Mouse (Mus musculus): ENCODE measurements at regions not wholly inside any gene's neighbourhood (a gene's known extent, or its start where the extent isn't known, plus 50 kb on each side); places are given as distances from the start of the nearest gene placed in this dataset.

DNA sequence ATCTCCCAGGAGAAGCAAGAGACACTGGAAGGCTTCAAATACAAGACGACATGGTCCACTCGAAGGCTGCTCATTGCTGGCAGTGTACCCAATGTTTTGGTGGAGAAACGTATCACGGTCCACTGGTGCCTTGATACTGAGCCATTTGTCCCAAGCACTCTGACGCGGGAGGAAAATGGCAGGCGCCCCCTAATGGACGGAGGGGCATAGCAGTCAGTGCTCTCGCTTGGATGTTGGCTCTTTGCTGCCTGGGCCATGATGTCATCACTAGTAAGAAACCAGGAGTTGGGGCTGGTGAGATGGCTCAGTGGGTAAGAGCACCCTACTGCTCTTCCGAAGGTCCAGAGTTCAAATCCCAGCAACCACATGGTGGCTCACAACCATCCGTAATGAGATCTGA is 83.5 kb upstream of the Zfp618 start:
- no peak for DNase-seq

GRCm38 (mm10) chr4:62882276-62882675 is 83.1 kb upstream of the Zfp618 start:
- intact Hi-C loops (cut with DNase I): loop anchor here (5.0 kb wide), 2 partner anchors 60 to 100 kb away; no protein-coding TSS in a partner anchor
- no peak for DNase-seq

More for the DNA sequence above, 83.5 kb upstream of the Zfp618 start:
- intact Hi-C loops (cut with DNase I): loop anchor here (5.0 kb wide), 2 partner anchors 60 to 100 kb away; no protein-coding TSS in a partner anchor

- intact Hi-C loops (cut with DNase I): loop anchor here (1.0 to 5.0 kb wide), 2 partner anchors 79 to 231 kb away; partner anchors contain the start of gene Zfp618
- DNase-seq: no peak
These were observed 76.6 kb upstream of the Zfp618 start for GRCm38 (mm10) chr4:62888736-62889135.

- intact Hi-C loops (cut with DNase I): loop anchor here (1.0 to 5.0 kb wide), 2 partner anchors 78 to 230 kb away; partner anchors contain the start of gene Zfp618
- DNase-seq: peak; percentile 33 to 58
These were observed 75.7 kb upstream of the Zfp618 start for GRCm38 (mm10) chr4:62889708-62890107.

DNA sequence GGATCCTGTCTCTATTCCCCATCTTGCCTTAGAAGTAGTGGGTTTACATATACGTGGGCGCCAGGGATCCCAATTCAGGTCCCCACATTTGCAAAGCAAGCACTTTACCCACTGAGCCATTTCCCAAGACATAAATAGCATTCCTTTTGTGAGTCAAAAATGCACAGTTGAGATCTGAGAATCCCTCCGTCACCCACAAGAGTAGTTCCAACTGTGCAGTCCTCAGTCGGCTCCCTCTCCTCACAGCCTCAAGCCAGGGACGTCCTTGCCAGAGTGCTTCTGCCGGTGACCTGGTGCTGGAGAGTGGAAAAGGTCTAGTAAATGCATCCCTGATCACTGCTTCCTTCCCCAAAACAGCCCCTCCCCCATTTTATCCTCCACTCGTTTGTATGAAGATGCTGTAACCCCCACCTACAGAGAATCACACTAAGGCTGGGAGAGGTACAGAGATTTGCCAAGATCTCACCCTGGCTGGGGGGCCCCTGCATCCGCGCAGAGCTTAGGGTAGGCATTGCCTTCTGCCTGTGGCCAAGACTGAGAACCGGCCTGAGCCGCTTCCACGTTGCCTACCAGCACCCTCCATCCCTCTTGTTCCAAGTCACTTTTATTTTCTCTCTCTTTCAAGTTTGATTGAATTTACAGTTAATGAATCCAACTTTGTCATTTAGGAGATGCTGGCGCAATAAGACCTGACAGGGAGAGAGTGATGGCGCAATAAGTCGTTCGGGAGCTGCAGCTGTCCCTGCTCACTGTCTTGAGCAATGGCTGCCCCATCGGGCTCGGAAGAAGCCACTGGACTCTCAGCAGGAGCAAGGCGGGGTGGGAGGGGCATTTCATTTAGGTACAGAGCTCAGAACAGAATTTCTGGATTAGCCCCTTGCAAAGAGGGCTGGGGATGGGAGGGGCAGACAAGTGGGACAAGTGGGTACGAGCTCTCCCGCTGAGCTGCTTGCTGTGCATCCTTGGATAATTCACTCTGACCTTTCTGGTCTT is 74.5 kb upstream of the Zfp618 start:
- peak in 1 of 2 experiments; percentile 16 for DNase-seq
- intact Hi-C loops (cut with DNase I): no loop called here

DNA sequence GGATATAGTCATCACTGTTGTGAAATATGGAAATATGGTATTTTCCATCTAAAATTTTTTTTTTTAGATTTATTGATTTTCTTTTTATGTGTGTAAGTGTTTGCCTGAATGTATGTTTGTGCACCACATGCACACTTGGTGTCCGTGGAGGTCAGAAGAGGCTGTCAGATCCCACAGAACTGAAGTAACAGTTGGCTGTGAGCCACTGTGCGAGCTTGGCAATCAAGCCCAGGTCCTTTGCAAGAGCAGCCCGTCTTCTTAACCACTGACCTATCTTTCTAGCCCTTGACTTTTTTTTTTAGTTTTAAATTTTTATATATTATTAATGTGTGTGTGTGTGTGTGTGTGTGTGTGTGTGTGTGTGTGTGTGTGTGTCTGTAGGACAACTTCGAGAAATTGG is 52.5 kb upstream of the Zfp618 start:
- DNase-seq: peak; percentile 19 to 37
- intact Hi-C loops (cut with DNase I): no loop called here

Data from heart, postnatal 14 days (tissue).